Mouse (Mus musculus): ENCODE measurements around the gene Myo16. TPM values are rescaled to one million over a fixed set of nuclear protein-coding genes. Genes with fewer than 3 reads are reported as not detected.

The Myo16 gene
- polyA plus RNA-seq, 1 experiment, result 0.02 TPM

DNA sequence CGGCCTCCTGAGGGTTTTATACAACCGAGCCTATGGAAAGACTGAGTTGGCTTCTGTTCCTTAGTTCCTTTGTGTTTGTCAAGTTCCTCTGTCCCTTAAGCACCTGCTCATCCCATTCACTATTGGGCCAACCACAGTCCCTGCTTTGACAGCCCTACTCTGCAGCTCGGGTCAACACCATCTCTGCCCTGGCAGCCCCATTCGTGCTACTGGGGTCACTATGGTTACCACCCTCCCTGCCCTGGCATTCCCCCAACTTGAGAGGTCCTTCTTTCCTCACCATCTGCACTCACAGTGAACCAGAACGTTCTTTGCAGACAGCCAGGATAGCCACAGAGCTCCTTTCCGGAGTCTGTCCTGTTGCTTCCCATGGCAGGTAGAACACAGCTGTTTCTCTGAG lies 238.2 kb downstream of the Myo16 start:
- H3K79me2 ChIP-seq (ENCODE audit: control insufficient read depth, insufficient read depth), result no peaks in the 10 kb centered on the region
- peaks cover 21% of the 10 kb centered on the region for H3K27me3 ChIP-seq (ENCODE audit: control insufficient read depth, insufficient read depth, insufficient read length)
- H3K79me3 ChIP-seq (ENCODE audit: low read depth), result no peaks in the 10 kb centered on the region
- H3K36me3 ChIP-seq (ENCODE audit: control insufficient read depth, insufficient read depth), result no peaks in the 10 kb centered on the region
- H3ac ChIP-seq (ENCODE audit: control insufficient read depth, insufficient read length, low read depth), result no peak overlapping the region
- H3K4me3 ChIP-seq (ENCODE audit: insufficient read depth, poor library complexity, severe bottlenecking), result no peak overlapping the region
- TF ChIP-seq FOSL1 (IDR thresholded peaks at IDR 0.05; ENCODE audit: insufficient read depth, low read length, poor library complexity, severe bottlenecking), result no peak
- no peak for TF ChIP-seq MYOG (IDR thresholded peaks at IDR 0.05; ENCODE audit: control insufficient read depth, extremely low read depth, insufficient read length)
- TF ChIP-seq CEBPB (IDR thresholded peaks at IDR 0.05; ENCODE audit: low read depth), result no peak
- no peak for TF ChIP-seq MYOD1 (IDR thresholded peaks at IDR 0.05; ENCODE audit: control insufficient read depth, insufficient read length, low read depth)
- no peak for TF ChIP-seq CTCF (IDR thresholded peaks at IDR 0.05; ENCODE audit: control insufficient read depth, insufficient read depth, insufficient read length)
- TF ChIP-seq MAX (IDR thresholded peaks at IDR 0.05), result no peak
- no peak for TF ChIP-seq USF1 (IDR thresholded peaks at IDR 0.05; ENCODE audit: low read depth)

DNA sequence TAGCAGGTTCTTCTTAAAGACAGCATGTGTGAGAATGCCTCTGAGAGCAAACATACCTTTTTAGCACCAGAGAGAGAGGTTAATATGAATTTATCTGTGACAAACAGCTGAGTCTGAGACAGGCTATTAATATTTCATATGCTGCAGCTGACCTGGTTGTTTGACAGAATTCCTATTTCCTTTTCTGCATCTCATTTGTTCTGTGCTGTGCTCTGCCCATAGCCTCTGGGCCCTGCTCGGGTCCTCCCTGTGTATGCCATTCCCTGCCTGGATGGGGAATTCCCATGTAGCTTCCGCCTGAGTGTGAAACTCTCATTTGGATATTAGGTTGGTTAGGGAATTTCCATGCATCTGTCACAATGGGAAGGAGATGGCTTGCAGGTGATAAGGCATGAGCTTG lies 240.8 kb downstream of the Myo16 start:
- TF ChIP-seq MYOD1 (IDR thresholded peaks at IDR 0.05; ENCODE audit: control insufficient read depth, insufficient read length, low read depth) (no peak), USF1 (IDR thresholded peaks at IDR 0.05; ENCODE audit: low read depth) (no peak), MAX (IDR thresholded peaks at IDR 0.05) (no peak), MYOG (IDR thresholded peaks at IDR 0.05; ENCODE audit: control insufficient read depth, extremely low read depth, insufficient read length) (no peak), CEBPB (IDR thresholded peaks at IDR 0.05; ENCODE audit: low read depth) (no peak), FOSL1 (IDR thresholded peaks at IDR 0.05; ENCODE audit: insufficient read depth, low read length, poor library complexity, severe bottlenecking) (no peak), CTCF (IDR thresholded peaks at IDR 0.05; ENCODE audit: control insufficient read depth, insufficient read depth, insufficient read length) (no peak)
- Histone ChIP-seq H3ac (ENCODE audit: control insufficient read depth, insufficient read length, low read depth) (no peak overlapping the region), H3K27me3 (ENCODE audit: control insufficient read depth, insufficient read depth, insufficient read length) (peaks cover 25% of the 10 kb centered on the region), H3K36me3 (ENCODE audit: control insufficient read depth, insufficient read depth) (no peaks in the 10 kb centered on the region), H3K79me3 (ENCODE audit: low read depth) (no peaks in the 10 kb centered on the region), H3K4me3 (ENCODE audit: insufficient read depth, poor library complexity, severe bottlenecking) (no peak overlapping the region), H3K79me2 (ENCODE audit: control insufficient read depth, insufficient read depth) (no peaks in the 10 kb centered on the region)

DNA sequence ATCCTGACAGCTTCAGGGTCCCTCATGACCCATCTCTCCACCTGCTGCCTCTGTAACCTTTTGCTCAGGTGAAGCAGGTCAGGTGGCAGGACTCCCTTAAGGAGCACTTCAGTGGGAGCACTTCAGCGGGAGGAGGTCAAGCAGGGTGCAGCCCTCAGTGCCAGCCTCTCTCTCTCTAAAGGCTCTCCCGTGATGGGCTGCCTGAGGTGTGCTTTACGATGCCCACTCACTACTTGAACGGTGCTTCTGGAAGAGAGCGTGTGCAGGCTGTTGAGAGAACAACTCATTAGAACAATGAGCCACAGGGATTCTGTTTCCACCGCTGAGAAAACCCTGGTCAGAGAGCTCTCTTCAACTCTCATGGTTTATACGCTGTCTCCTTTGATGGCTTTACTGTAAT lies 241.4 kb downstream of the Myo16 start:
- peaks cover 25% of the 10 kb centered on the region for H3K27me3 ChIP-seq (ENCODE audit: control insufficient read depth, insufficient read depth, insufficient read length)
- H3K36me3 ChIP-seq (ENCODE audit: control insufficient read depth, insufficient read depth), result no peaks in the 10 kb centered on the region
- no peak overlapping the region for H3ac ChIP-seq (ENCODE audit: control insufficient read depth, insufficient read length, low read depth)
- no peak overlapping the region for H3K4me3 ChIP-seq (ENCODE audit: insufficient read depth, poor library complexity, severe bottlenecking)
- no peaks in the 10 kb centered on the region for H3K79me2 ChIP-seq (ENCODE audit: control insufficient read depth, insufficient read depth)
- no peaks in the 10 kb centered on the region for H3K79me3 ChIP-seq (ENCODE audit: low read depth)
- TF ChIP-seq MYOG (IDR thresholded peaks at IDR 0.05; ENCODE audit: control insufficient read depth, extremely low read depth, insufficient read length), result no peak
- TF ChIP-seq FOSL1 (IDR thresholded peaks at IDR 0.05; ENCODE audit: insufficient read depth, low read length, poor library complexity, severe bottlenecking), result no peak
- TF ChIP-seq MAX (IDR thresholded peaks at IDR 0.05), result no peak
- TF ChIP-seq CTCF (IDR thresholded peaks at IDR 0.05; ENCODE audit: control insufficient read depth, insufficient read depth, insufficient read length), result no peak
- TF ChIP-seq CEBPB (IDR thresholded peaks at IDR 0.05; ENCODE audit: low read depth), result no peak
- TF ChIP-seq MYOD1 (IDR thresholded peaks at IDR 0.05; ENCODE audit: control insufficient read depth, insufficient read length, low read depth), result no peak
- no peak for TF ChIP-seq USF1 (IDR thresholded peaks at IDR 0.05; ENCODE audit: low read depth)

GRCm38 (mm10) chr8:10402606-10403005 lies 248.9 kb downstream of the Myo16 start:
- H3K27me3 ChIP-seq (ENCODE audit: control insufficient read depth, insufficient read depth, insufficient read length), result peaks cover 22% of the 10 kb centered on the region
- no peaks in the 10 kb centered on the region for H3K36me3 ChIP-seq (ENCODE audit: control insufficient read depth, insufficient read depth)
- no peaks in the 10 kb centered on the region for H3K79me2 ChIP-seq (ENCODE audit: control insufficient read depth, insufficient read depth)
- no peak overlapping the region for H3K4me3 ChIP-seq (ENCODE audit: insufficient read depth, poor library complexity, severe bottlenecking)
- no peaks in the 10 kb centered on the region for H3K79me3 ChIP-seq (ENCODE audit: low read depth)
- TF ChIP-seq FOSL1 (IDR thresholded peaks at IDR 0.05; ENCODE audit: insufficient read depth, low read length, poor library complexity, severe bottlenecking), result no peak
- no peak for TF ChIP-seq MYOG (IDR thresholded peaks at IDR 0.05; ENCODE audit: control insufficient read depth, extremely low read depth, insufficient read length)
- TF ChIP-seq MYOD1 (IDR thresholded peaks at IDR 0.05; ENCODE audit: control insufficient read depth, insufficient read length, low read depth), result no peak
- TF ChIP-seq CEBPB (IDR thresholded peaks at IDR 0.05; ENCODE audit: low read depth), result no peak
- TF ChIP-seq USF1 (IDR thresholded peaks at IDR 0.05; ENCODE audit: low read depth), result no peak
- no peak for TF ChIP-seq CTCF (IDR thresholded peaks at IDR 0.05; ENCODE audit: control insufficient read depth, insufficient read depth, insufficient read length)
- TF ChIP-seq MAX (IDR thresholded peaks at IDR 0.05), result no peak
- H3ac ChIP-seq (ENCODE audit: control insufficient read depth, insufficient read length, low read depth), result no peak overlapping the region

DNA sequence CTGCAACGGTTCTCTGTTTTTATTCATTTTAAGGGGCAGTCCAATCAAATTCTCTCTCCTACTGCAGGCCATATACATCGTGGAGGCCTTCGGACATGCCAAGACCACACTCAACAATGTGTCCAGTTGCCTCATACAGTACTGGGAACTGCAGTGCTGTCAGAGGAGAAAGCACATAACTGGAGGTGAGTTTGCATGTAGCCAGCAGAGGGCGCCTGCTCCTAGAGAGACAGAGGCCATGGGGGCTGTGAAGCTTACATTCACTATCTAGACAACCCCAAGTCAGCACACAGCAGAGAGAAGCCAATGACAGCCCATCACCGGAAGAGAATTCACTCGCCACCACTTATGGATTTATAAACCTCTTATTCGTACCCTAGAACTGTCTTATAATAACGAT lies 251.8 kb downstream of the Myo16 start:
- H3ac ChIP-seq (ENCODE audit: control insufficient read depth, insufficient read length, low read depth), result no peak overlapping the region
- H3K79me2 ChIP-seq (ENCODE audit: control insufficient read depth, insufficient read depth), result no peaks in the 10 kb centered on the region
- H3K36me3 ChIP-seq (ENCODE audit: control insufficient read depth, insufficient read depth), result no peaks in the 10 kb centered on the region
- TF ChIP-seq CTCF (IDR thresholded peaks at IDR 0.05; ENCODE audit: control insufficient read depth, insufficient read depth, insufficient read length) (peak; percentile 66), USF1 (IDR thresholded peaks at IDR 0.05; ENCODE audit: low read depth) (no peak)
- H3K4me3 ChIP-seq (ENCODE audit: insufficient read depth, poor library complexity, severe bottlenecking), result no peak overlapping the region
- no peaks in the 10 kb centered on the region for H3K79me3 ChIP-seq (ENCODE audit: low read depth)
- H3K27me3 ChIP-seq (ENCODE audit: control insufficient read depth, insufficient read depth, insufficient read length), result peaks cover 19% of the 10 kb centered on the region

- Histone ChIP-seq H3ac (ENCODE audit: control insufficient read depth, insufficient read length, low read depth) (no peak overlapping the region), H3K36me3 (ENCODE audit: control insufficient read depth, insufficient read depth) (no peaks in the 10 kb centered on the region), H3K27me3 (ENCODE audit: control insufficient read depth, insufficient read depth, insufficient read length) (peaks cover 16% of the 10 kb centered on the region), H3K79me3 (ENCODE audit: low read depth) (no peaks in the 10 kb centered on the region), H3K4me3 (ENCODE audit: insufficient read depth, poor library complexity, severe bottlenecking) (no peak overlapping the region), H3K79me2 (ENCODE audit: control insufficient read depth, insufficient read depth) (no peaks in the 10 kb centered on the region)
- no peak for TF ChIP-seq FOSL1 (IDR thresholded peaks at IDR 0.05; ENCODE audit: insufficient read depth, low read length, poor library complexity, severe bottlenecking)
- TF ChIP-seq CTCF (IDR thresholded peaks at IDR 0.05; ENCODE audit: control insufficient read depth, insufficient read depth, insufficient read length), result no peak
- no peak for TF ChIP-seq MAX (IDR thresholded peaks at IDR 0.05)
- TF ChIP-seq USF1 (IDR thresholded peaks at IDR 0.05; ENCODE audit: low read depth), result no peak
Observed at GRCm38 (mm10) chr8:10409043-10409442, 255.3 kb downstream of the Myo16 start.

All from C2C12 (cell line).